Mouse (Mus musculus): ENCODE measurements around the gene Slc25a39.

GRCm38 (mm10) chr11:102373646-102374045 lies 34.1 kb downstream of the Slc25a39 start:
- no peak for TF ChIP-seq CTCF (IDR thresholded peaks at IDR 0.05; ENCODE audit: extremely low read depth, insufficient read length, insufficient replicate concordance, low read depth, low read length)
- TF ChIP-seq POLR2A (IDR thresholded peaks at IDR 0.05; ENCODE audit: low read depth, low read length) = no peak
